Mouse (Mus musculus) spleen, adult 12 weeks (tissue): ENCODE data around the gene Tns3.

Experiments
- DNase-seq: peaks from one replicate; pipeline ENCODE4 v3.0.0; 2022; ENCODE audit warnings: low spot score

Gene Tns3

GRCm38 (mm10) chr11:8438269-8438668 lies 226.1 kb downstream of the Tns3 start:
- no peak for DNase-seq

GRCm38 (mm10) chr11:8435101-8435500 lies 229.2 kb downstream of the Tns3 start:
- DNase-seq, result no peak

- DNase-seq, result no peak
These were observed 230.0 kb downstream of the Tns3 start for GRCm38 (mm10) chr11:8434366-8434765.

GRCm38 (mm10) chr11:8433443-8433842 lies 230.9 kb downstream of the Tns3 start:
- no peak for DNase-seq

- DNase-seq, result no peak
These were observed 231.4 kb downstream of the Tns3 start for GRCm38 (mm10) chr11:8432941-8433340.

GRCm38 (mm10) chr11:8427660-8428059 lies 236.7 kb downstream of the Tns3 start:
- DNase-seq, result no peak

GRCm38 (mm10) chr11:8425226-8425570 lies 239.1 kb downstream of the Tns3 start:
- no peak for DNase-seq

- no peak for DNase-seq
These were observed 239.8 kb downstream of the Tns3 start for GRCm38 (mm10) chr11:8424342-8425225.

GRCm38 (mm10) chr11:8405225-8405899 lies 259.0 kb downstream of the Tns3 start:
- DNase-seq, result no peak

GRCm38 (mm10) chr11:8401328-8401727 lies 263.0 kb downstream of the Tns3 start:
- DNase-seq, result no peak

- DNase-seq, result no peak
These were observed 268.0 kb downstream of the Tns3 start for GRCm38 (mm10) chr11:8396329-8396728.

- DNase-seq, result no peak
These were observed 272.8 kb downstream of the Tns3 start for GRCm38 (mm10) chr11:8391564-8391963.

GRCm38 (mm10) chr11:8385891-8386405 lies 278.4 kb downstream of the Tns3 start:
- no peak for DNase-seq
